Mouse (Mus musculus): ENCODE measurements at regions not wholly inside any gene's neighbourhood (a gene's known extent, or its start where the extent isn't known, plus 50 kb on each side); places are given as distances from the start of the nearest gene placed in this dataset.

- TF ChIP-seq EP300 (IDR thresholded peaks at IDR 0.05; ENCODE audit: low read depth): no peak
- TF ChIP-seq CTCF (IDR thresholded peaks at IDR 0.05; ENCODE audit: low read depth): no peak
Observed at GRCm38 (mm10) chr5:47464848-47465247, 518.1 kb upstream of the Slit2 start.
